Mouse (Mus musculus) hindbrain, embryonic 14.5 days (tissue): Measurements from ENCODE around the gene Csrp2. TPM values are rescaled to one million over a fixed set of nuclear protein-coding genes. Genes with fewer than 3 reads are reported as not detected.

ENCODE experiments used
- ATAC-seq: fragments of 200-750 bp; cut with Nextera tagmentation; 2 replicates; pipeline ENCODE4 v1.8.0; 2017; ENCODE audit warnings: moderate number of reproducible peaks, mild to moderate bottlenecking, moderate TSS enrichment, moderate library complexity; ENCODE audit not compliant: low FRiP score
- DNase-seq: peaks from one replicate; pipeline ENCODE4 v3.0.0-alpha.2; 2015; ENCODE audit warnings: low spot score
- H3K27ac ChIP-seq: fragments of 300-500 bp; sonication (generic); 2 replicates; pipeline ENCODE4 v1.5.1; 2014; ENCODE audit warnings: mild to moderate bottlenecking, moderate library complexity
- H3K27me3 ChIP-seq: fragments of 300-500 bp; sonication (generic); 2 replicates; pipeline ENCODE4 v1.6.1; 2014; ENCODE audit warnings: mild to moderate bottlenecking, low read length, mixed read lengths; ENCODE audit not compliant: control insufficient read depth, insufficient read depth
- H3K36me3 ChIP-seq: fragments of 300-500 bp; sonication (generic); replicated peaks from 2 replicates; pipeline ENCODE4 v1.6.1; 2014; ENCODE audit not compliant: control insufficient read depth, insufficient read depth
- H3K4me1 ChIP-seq: fragments of 300-500 bp; sonication (generic); replicated peaks from 2 replicates; pipeline ENCODE4 v1.6.1; 2014; ENCODE audit warnings: antibody characterized with exemption, low read length, mixed read lengths; ENCODE audit not compliant: control insufficient read depth, insufficient read depth
- H3K4me2 ChIP-seq: fragments of 300-500 bp; sonication (generic); replicated peaks from 2 replicates; pipeline ENCODE4 v1.6.1; 2014; ENCODE audit warnings: mild to moderate bottlenecking, moderate library complexity
- H3K4me3 ChIP-seq: fragments of 300-500 bp; sonication (generic); replicated peaks from 2 replicates; pipeline ENCODE4 v1.5.1; 2014; ENCODE audit warnings: mild to moderate bottlenecking, low read length
- H3K9ac ChIP-seq: fragments of 300-500 bp; sonication (generic); 2 replicates; pipeline ENCODE4 v1.6.1; 2014
- H3K9me3 ChIP-seq: fragments of 300-500 bp; sonication (generic); 2 replicates; pipeline ENCODE4 v1.6.1; 2016; ENCODE audit warnings: low read length; ENCODE audit not compliant: control insufficient read depth
- WGBS: fragments of 180-500 bp; shearing (Covaris S2); extraction: QIAGEN DNeasy Blood & Tissue Kit; methylation state at CpG from one replicate; pipeline ENCODE4 v1.1.7; 2014; 5-methylcytosine and 5-hydroxymethylcytosine counted together
- polyA plus RNA-seq: library from polyadenylated mRNA; unstranded; fragments of >200 nt; fragmentation: Nextera tagmentation; extraction: Ambion mirVana; gene quantifications from 2 replicates; pipeline ENCODE4 v1.2.1, GENCODE M21; 2014

Csrp2 gene
- polyA plus RNA-seq, 1 experiment from 2014 or later = 128 TPM

DNA sequence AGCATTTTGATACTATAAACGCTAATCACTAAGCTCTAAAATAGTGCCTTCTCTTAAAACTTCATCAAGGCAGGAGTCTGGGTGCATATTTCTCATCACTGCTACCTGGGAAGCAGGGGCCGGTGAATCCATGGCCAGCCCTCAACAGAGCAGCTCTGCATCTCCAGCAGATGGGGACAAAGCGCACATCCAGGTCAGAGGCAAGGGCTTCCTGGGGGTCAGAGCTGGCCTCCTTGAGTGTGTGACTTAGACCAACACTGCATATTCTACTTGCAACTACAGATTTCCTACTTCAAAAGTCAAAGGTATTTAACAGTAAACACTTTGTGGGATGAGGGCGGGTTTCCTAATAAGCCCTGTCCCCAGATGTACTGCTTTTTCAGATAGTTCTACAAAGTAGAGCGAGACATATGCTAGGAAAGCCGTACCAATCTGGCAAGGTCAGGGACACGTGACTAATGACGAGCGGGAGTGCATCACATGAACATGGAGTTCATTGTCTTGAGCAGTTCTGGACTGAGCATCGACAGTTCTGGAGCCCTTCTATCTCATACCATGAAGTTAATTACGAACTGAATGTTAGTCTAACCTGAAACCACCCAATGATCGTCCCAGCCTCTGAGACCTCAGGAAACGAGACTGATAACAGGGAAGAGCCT, 21.3 kb downstream of the Csrp2 start:
- peaks cover 65% of the 10 kb centered on the region for H3K36me3 ChIP-seq
- no peak for ATAC-seq
- H3K9me3 ChIP-seq = no peaks in the 10 kb centered on the region
- 86% methylated on average over 13 of the region's 13 CpGs for WGBS
- H3K4me3 ChIP-seq = no peak overlapping the region
- no peak overlapping the region for H3K9ac ChIP-seq
- no peak overlapping the region for H3K4me2 ChIP-seq
- H3K27me3 ChIP-seq = no peaks in the 10 kb centered on the region
- no peak for DNase-seq
- H3K4me1 ChIP-seq = no peaks in the 10 kb centered on the region
- no peak overlapping the region for H3K27ac ChIP-seq

DNA sequence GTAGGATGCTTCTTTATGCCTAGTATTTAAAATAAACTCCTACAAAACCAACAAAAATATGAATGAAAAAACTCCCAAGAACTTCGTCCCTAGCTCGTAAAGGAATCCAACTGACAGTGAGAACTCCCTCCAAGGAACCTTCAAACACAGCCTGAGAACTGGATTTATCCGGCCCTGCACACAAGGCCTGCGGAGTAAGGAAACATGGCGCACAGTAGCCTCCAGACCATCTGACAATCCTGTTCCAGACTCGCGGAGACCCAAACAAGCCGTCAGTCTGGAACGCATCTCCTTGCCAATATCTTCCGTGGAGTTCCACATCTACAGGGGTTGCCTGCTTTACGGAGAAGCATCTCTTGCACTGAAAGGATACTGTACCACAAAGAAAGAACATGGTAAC, 22.4 kb downstream of the Csrp2 start:
- peaks cover 72% of the 10 kb centered on the region for H3K36me3 ChIP-seq

DNA sequence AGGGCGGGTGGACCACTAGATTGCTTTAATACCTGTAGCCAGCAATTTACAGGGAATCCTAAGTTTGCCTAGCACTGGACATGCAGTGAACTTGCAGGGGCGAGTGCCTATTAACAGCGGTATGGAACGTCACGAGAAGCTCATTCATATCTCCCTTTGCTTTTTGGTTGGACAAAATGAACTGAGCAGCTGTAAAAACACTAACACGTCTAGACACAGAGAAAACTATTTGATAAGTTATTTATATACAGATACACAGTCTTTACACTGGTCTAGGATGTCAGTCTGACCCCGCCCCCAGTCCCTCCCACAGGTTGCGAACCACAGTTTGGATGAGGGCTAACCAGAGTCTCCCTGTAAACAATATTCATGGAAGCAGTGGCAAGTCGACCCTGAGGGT, 23.2 kb downstream of the Csrp2 start:
- ATAC-seq (no peak), DNase-seq (no peak)
- 91% methylated on average over 9 of the region's 9 CpGs for WGBS
- Histone ChIP-seq H3K27ac (no peak overlapping the region), H3K4me3 (no peak overlapping the region), H3K9ac (no peak overlapping the region), H3K36me3 (peaks cover 78% of the 10 kb centered on the region), H3K9me3 (no peaks in the 10 kb centered on the region), H3K4me2 (no peak overlapping the region), H3K4me1 (no peaks in the 10 kb centered on the region), H3K27me3 (no peaks in the 10 kb centered on the region)

More for the DNA sequence above, 22.4 kb downstream of the Csrp2 start:
- no peak overlapping the region for H3K4me3 ChIP-seq
- H3K27me3 ChIP-seq = no peaks in the 10 kb centered on the region
- H3K9ac ChIP-seq = no peak overlapping the region
- H3K4me1 ChIP-seq = no peaks in the 10 kb centered on the region
- no peak for ATAC-seq
- H3K4me2 ChIP-seq = no peak overlapping the region
- 94% methylated on average over 11 of the region's 11 CpGs for WGBS
- H3K9me3 ChIP-seq = no peaks in the 10 kb centered on the region
- no peak overlapping the region for H3K27ac ChIP-seq
- DNase-seq = no peak

DNA sequence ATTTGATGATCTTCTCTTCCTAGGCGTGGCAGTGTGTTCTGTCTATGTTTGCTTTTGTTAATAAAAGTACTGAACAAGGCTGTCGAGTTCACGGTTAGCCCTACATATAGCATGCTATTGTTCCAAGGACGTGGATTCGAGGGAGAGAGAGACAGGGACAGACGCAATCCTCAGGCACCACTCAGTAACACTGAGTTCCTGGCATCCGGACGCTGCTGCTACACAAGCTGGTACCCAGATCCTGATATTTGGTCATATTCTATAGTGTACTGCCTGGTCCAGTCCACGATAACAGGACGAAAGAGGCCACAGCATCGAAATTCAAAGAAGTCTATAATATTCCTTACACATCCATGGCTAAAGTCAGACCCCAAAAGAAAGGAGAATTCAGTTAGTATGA, 24.6 kb downstream of the Csrp2 start:
- DNase-seq (no peak), ATAC-seq (no peak)
- H3K4me3 ChIP-seq = no peak overlapping the region
- H3K9ac ChIP-seq = no peak overlapping the region
- no peaks in the 10 kb centered on the region for H3K27me3 ChIP-seq
- H3K36me3 ChIP-seq = peaks cover 69% of the 10 kb centered on the region
- WGBS = 93% methylated on average over 11 of the region's 11 CpGs
- H3K4me2 ChIP-seq = no peak overlapping the region
- no peaks in the 10 kb centered on the region for H3K9me3 ChIP-seq
- no peaks in the 10 kb centered on the region for H3K4me1 ChIP-seq
- no peak overlapping the region for H3K27ac ChIP-seq

DNA sequence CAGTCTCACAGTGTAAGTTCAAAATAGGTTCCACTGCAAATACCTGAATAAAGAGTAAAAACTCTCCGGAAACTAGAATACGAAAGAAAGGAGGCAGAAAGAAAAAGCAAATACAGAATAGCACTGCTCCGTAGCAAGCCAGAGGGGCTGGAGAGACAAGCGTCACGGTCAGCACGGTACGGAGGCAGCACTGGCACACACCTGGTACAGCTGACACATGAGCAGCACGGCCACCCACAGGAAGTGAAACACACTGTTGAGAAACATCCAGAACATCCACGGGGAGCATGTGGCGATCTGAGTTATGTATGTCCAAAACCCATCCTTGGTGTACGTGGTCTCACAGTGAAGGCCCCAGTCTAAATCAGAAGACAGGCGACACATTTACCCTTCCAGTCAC, 26.4 kb downstream of the Csrp2 start:
- Histone ChIP-seq H3K27ac (no peak overlapping the region), H3K27me3 (no peaks in the 10 kb centered on the region), H3K9ac (no peak overlapping the region), H3K4me1 (no peaks in the 10 kb centered on the region), H3K9me3 (no peaks in the 10 kb centered on the region), H3K4me2 (no peak overlapping the region), H3K36me3 (peaks cover 75% of the 10 kb centered on the region), H3K4me3 (no peak overlapping the region)
- ATAC-seq (no peak), DNase-seq (no peak)
- 89% methylated on average over 12 of the region's 12 CpGs for WGBS

DNA sequence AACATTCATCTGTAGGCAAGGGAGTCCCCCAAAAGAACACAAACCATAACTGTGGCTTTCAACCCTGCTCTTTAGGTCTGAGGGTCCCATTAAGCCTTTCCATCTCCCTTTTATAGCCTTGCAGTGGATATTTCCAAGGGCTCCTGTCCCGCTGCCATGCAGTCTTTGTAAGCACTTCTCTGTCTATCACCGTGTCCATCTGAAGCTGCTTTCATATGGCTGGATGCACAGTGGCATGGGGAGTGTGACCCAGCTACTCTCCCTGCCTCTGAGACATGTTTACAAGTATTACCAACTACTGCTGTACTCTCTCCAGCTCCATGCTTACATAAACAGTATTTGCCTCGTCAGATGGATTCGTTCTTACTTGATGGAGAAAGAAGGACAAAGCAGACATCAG, 28.0 kb downstream of the Csrp2 start:
- no peaks in the 10 kb centered on the region for H3K9me3 ChIP-seq
- ATAC-seq (no peak), DNase-seq (no peak)
- H3K4me2 ChIP-seq = no peak overlapping the region
- no peak overlapping the region for H3K9ac ChIP-seq
- no peak overlapping the region for H3K4me3 ChIP-seq
- H3K27ac ChIP-seq = no peak overlapping the region
- H3K27me3 ChIP-seq = no peaks in the 10 kb centered on the region
- H3K4me1 ChIP-seq = no peaks in the 10 kb centered on the region
- WGBS = 86% methylated on average over 4 of the region's 4 CpGs
- H3K36me3 ChIP-seq = peaks cover 61% of the 10 kb centered on the region

DNA sequence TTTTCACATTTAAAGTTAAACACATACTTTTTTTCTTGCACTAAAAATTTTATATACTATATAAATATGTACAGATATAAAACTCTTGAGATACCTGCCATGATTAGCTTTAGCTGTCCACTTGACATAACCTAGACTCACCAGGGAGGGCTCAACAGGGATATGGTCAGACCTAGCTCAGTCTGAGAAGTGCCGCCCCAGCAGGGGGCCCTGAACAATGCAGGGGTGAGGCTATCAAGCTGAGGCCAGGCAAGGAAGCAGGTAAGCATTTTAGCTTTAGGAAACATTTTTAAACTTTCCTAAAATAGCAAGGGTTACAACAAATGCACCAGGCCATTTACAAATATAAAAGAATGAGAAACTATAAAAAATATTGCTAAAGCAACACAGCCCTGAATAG, 31.5 kb downstream of the Csrp2 start:
- no peak overlapping the region for H3K27ac ChIP-seq
- H3K9ac ChIP-seq = no peak overlapping the region
- H3K4me1 ChIP-seq = no peaks in the 10 kb centered on the region
- H3K27me3 ChIP-seq = no peaks in the 10 kb centered on the region
- H3K36me3 ChIP-seq = peaks cover 51% of the 10 kb centered on the region
- 86% methylated on average over 1 of the region's 1 CpGs for WGBS
- H3K4me3 ChIP-seq = no peak overlapping the region
- DNase-seq = no peak
- no peak overlapping the region for H3K4me2 ChIP-seq
- ATAC-seq = no peak
- H3K9me3 ChIP-seq = no peaks in the 10 kb centered on the region

DNA sequence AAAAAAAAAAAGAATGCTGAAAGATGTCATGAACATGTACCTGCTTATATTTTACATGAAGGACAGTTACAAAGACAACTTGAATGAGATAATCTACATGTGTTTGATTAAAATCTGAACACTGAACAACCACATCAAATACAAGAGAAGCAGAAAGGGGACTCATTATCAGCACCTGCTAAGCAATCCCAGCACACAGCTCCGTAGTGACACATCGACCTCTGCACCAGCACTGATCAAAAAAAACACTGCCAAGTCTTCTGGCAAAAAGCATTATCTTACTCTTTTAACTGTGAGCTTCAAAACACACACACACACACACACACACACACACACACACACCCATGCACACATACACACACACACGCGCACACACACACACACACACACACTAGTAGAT, 32.2 kb downstream of the Csrp2 start:
- Histone ChIP-seq H3K4me1 (no peaks in the 10 kb centered on the region), H3K9ac (no peak overlapping the region), H3K36me3 (peaks cover 51% of the 10 kb centered on the region), H3K27ac (no peak overlapping the region), H3K4me3 (no peak overlapping the region), H3K9me3 (no peaks in the 10 kb centered on the region), H3K4me2 (no peak overlapping the region), H3K27me3 (no peaks in the 10 kb centered on the region)
- DNase-seq (no peak), ATAC-seq (no peak)
- 87% methylated on average over 4 of the region's 4 CpGs for WGBS

DNA sequence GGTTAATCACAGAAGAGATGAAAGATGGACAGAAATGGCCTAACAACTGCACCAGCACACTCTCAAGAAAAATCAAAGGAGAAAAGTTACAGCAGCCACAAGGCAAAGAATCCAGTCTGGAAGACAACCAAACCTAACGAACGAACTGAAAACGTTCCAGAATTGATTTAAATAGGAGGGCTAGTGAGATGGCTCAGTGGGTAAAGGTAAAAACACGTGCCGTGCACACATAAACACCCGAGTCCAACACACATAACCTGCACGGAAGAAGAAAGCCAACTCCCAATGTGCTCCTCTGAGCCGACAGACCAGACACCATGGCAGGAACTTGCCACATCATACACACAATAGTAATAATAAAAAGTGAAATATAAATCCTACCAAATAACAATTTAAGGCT, 32.7 kb downstream of the Csrp2 start:
- Histone ChIP-seq H3K27ac (no peak overlapping the region), H3K4me1 (no peaks in the 10 kb centered on the region), H3K4me2 (no peak overlapping the region), H3K4me3 (no peak overlapping the region), H3K36me3 (peaks cover 51% of the 10 kb centered on the region), H3K9ac (no peak overlapping the region), H3K9me3 (no peaks in the 10 kb centered on the region), H3K27me3 (no peaks in the 10 kb centered on the region)
- ATAC-seq = no peak
- no peak for DNase-seq
- WGBS = 91% methylated on average over 8 of the region's 8 CpGs

DNA sequence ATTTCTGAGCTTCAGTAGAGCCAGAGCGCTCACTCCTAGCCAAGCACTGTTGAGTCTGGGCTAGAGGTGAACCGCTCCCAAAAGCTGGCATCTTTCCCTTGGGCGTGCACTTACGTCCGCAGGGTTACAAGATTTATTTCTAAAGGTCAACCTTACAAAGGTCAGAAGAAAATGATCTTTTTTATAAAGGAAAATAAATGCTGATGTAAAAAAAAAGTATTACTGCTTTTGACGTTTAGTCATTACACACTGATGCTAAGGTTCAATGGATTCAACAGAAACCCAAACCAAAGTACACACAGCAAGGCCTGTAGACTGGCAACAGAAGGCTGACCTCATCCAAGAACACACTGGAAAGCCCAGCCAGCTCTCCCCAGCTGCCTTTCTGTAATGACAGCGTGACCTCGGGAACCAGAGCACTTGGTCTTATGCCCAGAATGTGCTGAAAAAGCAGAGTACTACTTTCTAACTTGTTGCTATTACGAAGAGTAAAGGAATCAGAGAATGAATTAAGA, 33.4 kb downstream of the Csrp2 start:
- H3K4me3 ChIP-seq = no peak overlapping the region
- DNase-seq = peak; percentile 63
- no peak overlapping the region for H3K27ac ChIP-seq
- no peak overlapping the region for H3K9ac ChIP-seq
- H3K9me3 ChIP-seq = no peaks in the 10 kb centered on the region
- no peaks in the 10 kb centered on the region for H3K27me3 ChIP-seq
- no peaks in the 10 kb centered on the region for H3K4me1 ChIP-seq
- peak; percentile 87; the same call in 1 of the 2 replicates for ATAC-seq
- WGBS = 69% methylated on average over 9 of the region's 9 CpGs
- no peak overlapping the region for H3K4me2 ChIP-seq
- peaks cover 51% of the 10 kb centered on the region for H3K36me3 ChIP-seq
